Mouse (Mus musculus): ENCODE results near the gene Plk5. TPM values are rescaled to one million over a fixed set of nuclear protein-coding genes. Genes with fewer than 3 reads are reported as not detected.

The Plk5 gene
- total and polyA plus RNA-seq, 2 experiments from 2014 or later, result 12.5 to 17.5 TPM

- 92% methylated on average over 21 of the region's 21 CpGs for WGBS
- ATAC-seq (ENCODE audit: low FRiP score) (no peak), DNase-seq (ENCODE audit: low spot score) (no peak)
- no peak for TF ChIP-seq CTCF (IDR thresholded peaks at IDR 0.05)
- H3K27me3 ChIP-seq (ENCODE audit: insufficient read depth, low read length), result no peaks in the 10 kb centered on the region
- H3K36me3 ChIP-seq (ENCODE audit: insufficient read depth, low read length), result peaks cover 12% of the 10 kb centered on the region
- peaks cover 7% of the 10 kb centered on the region for H3K4me1 ChIP-seq (ENCODE audit: insufficient read depth, low read length)
- H3K4me3 ChIP-seq (ENCODE audit: low read depth, low read length), result no peak overlapping the region
- H3K9ac ChIP-seq (replicated peaks; ENCODE audit: low read length, poor library complexity, severe bottlenecking), result no peak overlapping the region
- H3K9me3 ChIP-seq (ENCODE audit: low read length), result no peaks in the 10 kb centered on the region
- H3K4me2 ChIP-seq (ENCODE audit: low read depth, low read length, poor library complexity, severe bottlenecking), result peak overlapping the region; percentile 90; the same call in 1 of the 2 replicates
- H3K27ac ChIP-seq (ENCODE audit: low read depth, low read length), result no peak overlapping the region
These were observed 34.3 kb upstream of the Plk5 start for GRCm38 (mm10) chr10:80321670-80322581.

GRCm38 (mm10) chr10:80322811-80323211 lies 33.4 kb upstream of the Plk5 start:
- peak overlapping the region; percentile 51 for H3K4me3 ChIP-seq (ENCODE audit: low read depth, low read length)
- peaks cover 4% of the 10 kb centered on the region for H3K36me3 ChIP-seq (ENCODE audit: insufficient read depth, low read length)
- ATAC-seq (ENCODE audit: low FRiP score), result no peak
- 4% methylated on average over 27 of the region's 28 CpGs for WGBS
- H3K27ac ChIP-seq (ENCODE audit: low read depth, low read length), result 0 out of 2 replicates have a peak overlapping the region, but pooled peaks have one; percentile 13
- no peaks in the 10 kb centered on the region for H3K9me3 ChIP-seq (ENCODE audit: low read length)
- TF ChIP-seq CTCF (IDR thresholded peaks at IDR 0.05), result peak; percentile 33; the same call in 1 of the 2 replicates
- H3K9ac ChIP-seq (replicated peaks; ENCODE audit: low read length, poor library complexity, severe bottlenecking), result peak overlapping the region; percentile 61
- no peaks in the 10 kb centered on the region for H3K27me3 ChIP-seq (ENCODE audit: insufficient read depth, low read length)
- H3K4me2 ChIP-seq (ENCODE audit: low read depth, low read length, poor library complexity, severe bottlenecking), result peak overlapping the region; percentile 90
- no peak for DNase-seq (ENCODE audit: low spot score)
- H3K4me1 ChIP-seq (ENCODE audit: insufficient read depth, low read length), result peaks cover 7% of the 10 kb centered on the region

- TF ChIP-seq CTCF (IDR thresholded peaks at IDR 0.05), result no peak
- 1% methylated on average over 38 of the region's 46 CpGs for WGBS
- DNase-seq (ENCODE audit: low spot score) (no peak), ATAC-seq (ENCODE audit: low FRiP score) (0 out of 2 replicates have a peak, but pooled peaks have one; percentile 12)
- H3K27ac ChIP-seq (ENCODE audit: low read depth, low read length), result peak overlapping the region; percentile 13; the same call in 1 of the 2 replicates
- H3K9ac ChIP-seq (replicated peaks; ENCODE audit: low read length, poor library complexity, severe bottlenecking), result peak overlapping the region; percentile 61
- no peaks in the 10 kb centered on the region for H3K9me3 ChIP-seq (ENCODE audit: low read length)
- H3K4me3 ChIP-seq (ENCODE audit: low read depth, low read length), result peak overlapping the region; percentile 51
- H3K27me3 ChIP-seq (ENCODE audit: insufficient read depth, low read length), result no peaks in the 10 kb centered on the region
- peak overlapping the region; percentile 90 for H3K4me2 ChIP-seq (ENCODE audit: low read depth, low read length, poor library complexity, severe bottlenecking)
- 0 out of 2 replicates have a peak, but pooled peaks cover 3% of the 10 kb centered on the region for H3K36me3 ChIP-seq (ENCODE audit: insufficient read depth, low read length)
- H3K4me1 ChIP-seq (ENCODE audit: insufficient read depth, low read length), result peaks cover 7% of the 10 kb centered on the region
These were observed 32.8 kb upstream of the Plk5 start for GRCm38 (mm10) chr10:80323261-80324119.

GRCm38 (mm10) chr10:80324120-80325037 lies 31.9 kb upstream of the Plk5 start:
- ATAC-seq (ENCODE audit: low FRiP score) (no peak), DNase-seq (ENCODE audit: low spot score) (no peak)
- TF ChIP-seq CTCF (IDR thresholded peaks at IDR 0.05), result no peak
- H3K27ac ChIP-seq (ENCODE audit: low read depth, low read length), result no peak overlapping the region
- WGBS, result 80% methylated on average over 17 of the region's 17 CpGs
- H3K4me2 ChIP-seq (ENCODE audit: low read depth, low read length, poor library complexity, severe bottlenecking), result peak overlapping the region; percentile 90
- H3K9ac ChIP-seq (replicated peaks; ENCODE audit: low read length, poor library complexity, severe bottlenecking), result no peak overlapping the region
- peaks cover 7% of the 10 kb centered on the region for H3K4me1 ChIP-seq (ENCODE audit: insufficient read depth, low read length)
- no peaks in the 10 kb centered on the region for H3K27me3 ChIP-seq (ENCODE audit: insufficient read depth, low read length)
- H3K4me3 ChIP-seq (ENCODE audit: low read depth, low read length), result peak overlapping the region; percentile 51; the same call in 1 of the 2 replicates
- H3K36me3 ChIP-seq (ENCODE audit: insufficient read depth, low read length), result no peaks in the 10 kb centered on the region
- no peaks in the 10 kb centered on the region for H3K9me3 ChIP-seq (ENCODE audit: low read length)

- Histone ChIP-seq H3K9ac (replicated peaks; ENCODE audit: low read length, poor library complexity, severe bottlenecking) (no peak overlapping the region), H3K36me3 (ENCODE audit: insufficient read depth, low read length) (no peaks in the 10 kb centered on the region), H3K27me3 (ENCODE audit: insufficient read depth, low read length) (no peaks in the 10 kb centered on the region), H3K9me3 (ENCODE audit: low read length) (no peaks in the 10 kb centered on the region), H3K4me3 (ENCODE audit: low read depth, low read length) (no peak overlapping the region), H3K4me1 (ENCODE audit: insufficient read depth, low read length) (peaks cover 4% of the 10 kb centered on the region; the same call in 1 of the 2 replicates), H3K27ac (ENCODE audit: low read depth, low read length) (no peak overlapping the region), H3K4me2 (ENCODE audit: low read depth, low read length, poor library complexity, severe bottlenecking) (no peak overlapping the region)
- 92% methylated on average over 21 of the region's 21 CpGs for WGBS
- ATAC-seq (ENCODE audit: low FRiP score), result no peak
- DNase-seq (ENCODE audit: low spot score), result no peak
- no peak for TF ChIP-seq CTCF (IDR thresholded peaks at IDR 0.05)
These were observed 31.2 kb upstream of the Plk5 start for GRCm38 (mm10) chr10:80325045-80325444.

All from midbrain, postnatal 0 days (tissue).